Mouse (Mus musculus) right cerebral cortex, postnatal 14 days (tissue): ENCODE measurements around the gene Stat5a.

Experiments
- DNase-seq: peaks from one replicate; pipeline ENCODE4 v3.0.0; 2022

Gene Stat5a

DNA sequence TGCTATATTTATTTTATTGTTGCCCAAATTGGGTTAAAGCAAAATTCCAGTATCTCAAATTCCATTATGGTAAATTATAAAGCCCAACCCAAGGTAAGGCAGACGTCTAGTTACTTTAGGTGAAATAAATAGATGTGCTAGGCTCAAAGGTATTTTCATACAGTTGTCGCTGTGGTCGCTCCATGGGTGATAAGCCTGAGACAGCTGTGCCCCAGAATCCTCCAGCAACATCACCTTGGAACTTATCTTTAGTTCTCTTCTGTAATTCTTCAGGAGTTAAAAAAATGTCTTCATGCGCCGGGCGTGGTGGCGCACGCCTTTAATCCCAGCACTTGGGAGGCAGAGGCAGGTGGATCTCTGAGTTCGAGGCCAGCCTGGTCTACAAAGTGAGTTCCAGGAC lies 20.3 kb upstream of the Stat5a start:
- DNase-seq: no peak

DNA sequence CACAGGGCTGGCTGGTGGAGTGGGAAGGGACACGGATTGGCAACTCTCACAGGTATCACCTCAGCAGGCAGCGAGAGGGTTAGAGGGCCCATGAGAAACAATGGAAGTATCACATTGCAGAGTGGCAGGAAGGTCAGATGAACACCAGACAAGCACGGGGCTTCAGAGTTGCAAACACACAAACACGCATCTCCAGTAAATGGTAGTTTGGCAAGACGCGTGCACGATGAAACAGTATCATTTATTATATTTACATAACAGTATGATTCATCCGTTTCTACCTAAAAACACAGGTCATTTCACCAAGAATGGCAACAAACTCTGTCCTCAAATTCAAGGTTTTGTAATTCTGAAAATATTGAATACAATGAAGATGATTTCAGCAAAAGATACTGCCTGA lies 19.6 kb upstream of the Stat5a start:
- no peak for DNase-seq

DNA sequence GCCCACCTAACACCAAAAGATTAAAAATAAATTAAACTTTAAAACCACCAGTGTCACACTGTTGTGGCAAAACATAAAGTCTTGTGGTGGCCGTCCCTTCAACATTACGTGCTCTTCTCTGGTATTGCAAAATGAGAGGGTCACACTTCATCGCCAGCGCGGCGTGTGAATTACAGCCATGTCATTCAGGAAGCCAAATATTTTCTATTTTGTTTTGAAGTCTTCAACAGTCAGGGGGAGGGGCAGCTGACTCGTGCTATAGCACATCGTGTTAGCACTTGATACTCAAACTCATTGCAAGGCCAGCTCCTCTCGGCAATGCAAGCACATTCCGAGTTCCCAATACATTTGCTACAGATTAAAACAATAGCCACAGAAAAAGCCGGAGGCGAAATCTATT lies 18.3 kb upstream of the Stat5a start:
- no peak for DNase-seq

DNA sequence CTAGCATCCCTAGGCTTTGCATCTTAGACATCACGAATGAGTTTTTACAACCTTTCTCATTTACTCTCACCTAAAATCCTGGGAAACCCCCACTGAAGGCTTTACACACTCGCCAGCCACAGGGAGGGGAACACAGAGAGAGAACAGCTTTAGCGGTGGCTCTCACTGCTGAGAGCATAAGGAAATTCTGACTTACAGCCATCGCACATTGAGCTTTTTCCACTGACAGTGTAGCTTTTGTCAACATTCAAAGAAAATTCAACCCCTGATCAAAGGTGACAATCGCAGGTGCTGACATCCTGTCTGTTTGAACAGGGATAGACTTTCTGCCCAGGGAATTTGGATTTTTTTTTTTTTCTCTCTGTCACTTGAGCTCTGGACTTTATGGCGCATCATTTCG lies 17.1 kb upstream of the Stat5a start:
- DNase-seq: no peak

DNA sequence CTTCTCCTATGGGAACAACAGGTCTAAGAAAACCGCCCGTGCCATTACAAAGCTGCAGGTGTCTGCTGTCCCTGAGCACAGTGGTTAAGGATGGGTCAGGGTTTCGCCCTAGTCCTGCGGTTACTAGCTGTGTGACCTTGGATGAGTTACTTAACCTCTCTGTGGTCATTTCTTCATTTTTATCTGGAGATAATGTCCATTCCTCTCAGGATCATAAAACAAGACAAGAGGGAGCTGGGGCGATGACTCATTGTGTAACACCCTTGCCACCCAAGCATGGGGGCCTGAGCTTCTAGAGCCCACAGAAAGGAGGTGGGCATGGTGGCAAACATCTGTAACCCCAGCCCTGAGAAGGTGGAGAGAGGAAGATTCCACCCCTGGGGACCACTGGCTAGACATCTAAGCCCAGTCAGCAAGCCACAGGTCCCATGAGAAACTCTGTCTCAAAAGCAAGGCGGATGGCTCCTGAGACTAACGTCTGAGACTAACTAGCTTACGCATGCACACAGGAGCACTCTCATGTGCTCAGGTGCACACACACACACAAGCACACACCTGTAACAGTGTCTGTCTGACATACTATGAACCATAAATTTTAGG lies 16.0 kb upstream of the Stat5a start:
- no peak for DNase-seq

DNA sequence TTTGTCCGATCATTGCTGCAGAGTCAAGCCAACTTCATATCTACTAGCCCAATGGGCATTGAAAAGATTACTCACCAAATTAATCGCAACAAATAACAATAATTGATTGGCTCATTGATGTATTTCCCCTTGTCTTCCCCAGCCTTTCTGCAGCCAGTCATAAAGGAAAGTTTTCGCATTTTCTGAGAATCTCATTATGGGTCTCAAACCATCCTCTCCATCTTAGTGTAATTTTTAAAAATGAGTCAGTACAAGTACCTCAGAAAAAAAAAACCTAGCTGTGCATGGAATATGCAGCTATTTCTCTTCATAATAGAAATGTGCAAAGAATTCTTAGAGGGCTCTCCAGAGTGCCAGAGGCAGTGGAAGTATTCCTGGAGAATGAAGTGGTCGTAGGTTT lies 15.0 kb upstream of the Stat5a start:
- no peak for DNase-seq

DNA sequence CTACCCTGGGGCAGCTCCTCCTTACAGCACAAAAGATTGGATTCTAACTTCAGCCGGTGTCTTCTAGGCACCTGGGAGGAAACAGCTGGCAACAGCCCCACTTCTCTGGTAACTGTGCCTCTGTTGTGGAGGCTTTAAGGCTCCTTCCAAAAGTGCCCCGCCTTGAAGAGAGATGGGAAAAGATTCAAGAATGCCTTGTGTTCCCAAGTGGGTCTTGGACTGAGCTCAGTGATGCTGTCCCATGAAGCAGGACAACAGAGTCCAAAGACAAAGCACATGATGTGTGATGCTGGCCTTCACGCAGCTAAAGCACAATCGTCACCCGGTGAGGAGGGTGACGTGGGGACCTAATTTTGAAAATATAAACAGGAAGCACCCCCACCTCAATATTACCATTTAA lies 13.4 kb upstream of the Stat5a start:
- DNase-seq: no peak

DNA sequence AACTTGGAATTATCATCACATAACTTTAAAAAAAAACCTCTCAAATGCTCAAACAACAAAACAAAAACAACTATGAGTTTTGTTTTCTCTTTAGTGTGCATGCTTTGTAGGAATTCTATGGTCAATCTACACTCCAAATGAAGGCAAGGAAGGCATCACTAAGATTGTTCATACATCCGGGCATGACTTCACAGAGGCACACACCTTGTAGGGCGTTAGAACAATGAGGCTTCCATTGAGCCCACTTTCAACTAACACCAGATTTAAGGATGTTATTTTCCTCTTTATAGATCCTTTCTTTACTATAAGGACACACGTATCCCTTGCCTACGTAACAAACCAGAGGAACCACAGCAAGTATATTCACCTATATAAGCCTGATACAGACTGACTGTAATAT lies 11.6 kb upstream of the Stat5a start:
- no peak for DNase-seq

DNA sequence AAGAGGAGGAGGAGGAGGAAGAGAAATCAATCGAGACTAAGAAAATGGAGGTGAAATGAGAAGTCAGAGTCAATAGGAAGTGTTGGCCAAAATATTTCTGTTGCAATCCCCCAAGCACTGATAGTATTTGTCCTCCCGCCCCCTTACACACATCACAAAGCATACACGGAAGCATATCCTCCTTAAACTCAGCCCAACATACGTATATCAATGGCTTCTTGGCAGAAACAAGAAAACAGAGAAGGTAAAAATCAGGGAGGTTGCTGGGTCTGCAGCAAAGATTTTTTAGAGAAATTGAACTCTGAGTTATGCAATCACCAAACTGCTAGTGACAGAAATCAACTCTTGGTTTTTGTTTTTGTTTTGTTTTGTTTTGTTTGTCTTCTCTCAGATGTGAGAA lies 11.1 kb upstream of the Stat5a start:
- DNase-seq: no peak

DNA sequence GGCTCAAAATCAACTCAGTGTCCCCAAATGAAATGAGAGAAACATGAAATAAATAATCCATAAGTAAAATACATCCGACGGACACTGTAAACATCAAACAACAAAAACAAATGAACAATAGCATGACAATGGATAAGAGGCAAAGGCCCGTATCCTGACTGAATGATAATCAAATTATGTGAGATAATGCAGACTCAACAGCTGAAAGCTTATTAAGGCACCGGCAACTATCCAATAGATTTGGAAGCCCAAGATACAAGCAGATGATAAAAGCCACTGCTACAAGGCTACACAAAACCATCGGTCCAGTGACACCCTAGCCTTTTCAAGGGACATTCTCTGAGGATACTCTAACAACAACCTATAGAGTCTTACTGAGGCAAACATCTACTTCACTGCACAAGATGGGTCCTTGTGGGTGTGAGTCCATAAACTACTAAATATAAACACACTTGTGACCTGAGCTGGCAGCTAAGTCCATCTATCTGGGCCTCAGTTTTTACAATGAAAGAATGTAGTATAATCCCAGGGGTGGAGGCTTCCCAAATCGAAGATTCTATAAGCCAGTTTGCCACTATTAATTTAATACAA lies 10.3 kb upstream of the Stat5a start:
- DNase-seq: no peak

DNA sequence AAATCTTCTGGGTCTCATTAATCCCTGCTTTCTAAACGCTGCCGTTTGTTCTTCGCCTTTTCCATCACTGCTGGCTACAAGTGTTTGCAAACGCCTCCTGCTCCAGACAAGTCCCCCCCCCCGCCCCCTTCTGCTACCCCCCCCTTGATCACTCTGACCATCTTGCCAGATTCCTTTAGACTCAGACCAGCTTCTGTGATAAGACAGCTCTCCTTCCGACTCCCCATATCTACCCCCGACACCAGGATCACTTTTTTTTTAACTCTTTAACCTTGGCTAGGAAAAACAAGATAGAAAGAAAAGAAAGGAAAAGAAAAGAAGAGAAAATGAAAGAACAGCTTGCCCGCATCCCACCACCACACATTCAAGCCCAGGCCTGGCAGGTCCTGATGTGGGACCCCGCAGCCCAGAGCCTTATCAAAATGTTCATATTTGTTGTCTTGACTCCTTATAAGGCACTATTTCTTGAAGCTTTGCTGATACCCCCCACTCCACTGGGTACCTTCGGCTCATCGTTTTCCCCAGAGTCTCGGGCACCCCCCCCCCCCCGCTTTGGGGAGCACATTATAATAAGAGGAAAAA lies 9.6 kb upstream of the Stat5a start:
- no peak for DNase-seq

DNA sequence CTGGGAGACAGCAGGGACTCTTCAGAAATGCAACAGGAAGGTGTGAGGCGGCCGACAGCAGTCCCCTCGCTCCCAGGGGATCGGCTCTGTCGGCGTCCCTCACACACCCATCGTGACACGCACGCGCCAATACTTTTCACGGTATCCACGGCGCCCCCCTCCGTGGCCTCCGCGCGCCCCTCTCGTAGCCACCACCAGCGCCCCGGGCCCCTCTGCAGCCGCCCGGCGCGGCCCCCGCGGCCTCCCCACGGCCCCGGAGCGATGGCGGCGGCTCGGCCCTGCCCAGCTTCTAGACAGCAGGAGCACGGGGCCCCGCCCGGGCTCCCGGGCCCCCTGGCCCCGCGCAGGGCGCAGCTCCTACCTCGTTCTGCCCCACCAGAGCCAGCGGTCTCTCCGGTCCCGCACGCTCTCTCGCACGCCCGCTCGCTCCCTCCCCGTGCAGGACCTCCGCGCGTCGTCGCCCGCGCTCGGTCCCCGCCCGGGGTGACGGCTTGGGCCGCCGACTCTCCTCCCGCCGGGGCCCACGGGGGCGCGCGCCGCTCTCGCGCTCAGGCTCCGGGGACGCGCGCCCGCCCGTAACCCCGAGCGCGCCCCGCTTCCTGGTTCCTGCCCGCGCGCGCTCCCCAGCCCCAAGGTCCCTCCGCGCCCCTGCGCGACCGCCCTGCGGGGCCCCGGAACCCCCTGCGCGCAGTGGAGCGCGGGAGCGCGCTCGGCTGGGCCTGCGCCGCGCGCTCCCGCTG lies 8.9 kb upstream of the Stat5a start, which contains the start of gene Stat5b:
Stat5b (minus strand) TSS at position 687 of the 740 bp plus-strand sequence.
- DNase-seq: peak; percentile 69

DNA sequence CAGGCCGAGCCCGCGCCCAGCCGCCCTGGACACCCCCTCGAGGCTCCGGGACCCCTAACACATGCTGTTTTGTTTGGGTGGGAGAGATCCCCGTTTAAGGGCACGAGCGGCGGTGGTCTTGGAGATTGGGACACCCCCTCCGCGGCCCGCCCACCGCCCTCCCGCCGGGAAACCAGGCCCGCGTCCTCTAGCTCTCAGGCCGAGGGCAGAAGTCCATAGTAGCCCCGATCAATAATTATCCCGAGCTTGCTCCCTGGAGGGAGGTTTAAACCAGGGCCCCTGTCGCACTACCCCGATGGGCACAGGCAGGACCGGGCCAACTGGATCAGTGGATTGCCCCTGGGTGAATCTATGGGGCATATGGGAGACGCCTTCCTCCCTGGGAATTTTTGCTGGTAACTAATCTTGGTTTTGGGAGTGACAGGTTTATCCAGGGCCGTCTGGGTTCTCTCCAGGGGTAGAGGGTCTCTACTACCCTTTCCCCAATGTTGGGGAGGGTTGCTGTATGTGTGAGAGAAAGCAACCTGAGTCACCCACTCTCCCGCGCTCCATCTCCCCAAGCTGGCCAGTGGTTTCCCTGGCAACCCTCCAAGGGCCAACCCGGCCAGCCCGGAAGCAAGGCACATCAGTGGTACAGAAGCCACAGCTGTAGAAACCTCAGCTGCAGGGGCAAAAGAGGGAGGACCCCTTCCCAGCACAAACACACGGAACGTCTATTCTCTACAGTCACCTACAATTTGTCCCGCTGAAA lies 8.2 kb upstream of the Stat5a start:
- DNase-seq: peak; percentile 45

DNA sequence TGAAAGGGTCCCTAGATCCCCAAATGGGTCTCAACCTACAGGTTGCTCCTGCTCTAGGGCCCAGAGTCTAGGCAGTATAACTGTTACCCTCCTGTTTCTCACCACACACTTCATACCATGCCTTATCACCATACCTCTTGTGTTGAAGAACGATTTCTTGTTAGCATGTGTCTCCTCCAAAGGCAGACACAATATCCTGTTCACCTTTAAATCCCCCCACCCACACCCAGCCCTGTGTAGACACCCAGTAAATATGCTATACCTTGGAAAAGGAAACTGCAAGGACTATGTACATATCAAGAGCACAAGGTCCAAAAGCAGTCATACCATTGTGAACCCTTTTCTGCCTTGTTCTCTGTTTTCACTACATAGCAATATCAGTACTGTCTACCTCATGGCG lies 7.1 kb upstream of the Stat5a start:
- DNase-seq: no peak

DNA sequence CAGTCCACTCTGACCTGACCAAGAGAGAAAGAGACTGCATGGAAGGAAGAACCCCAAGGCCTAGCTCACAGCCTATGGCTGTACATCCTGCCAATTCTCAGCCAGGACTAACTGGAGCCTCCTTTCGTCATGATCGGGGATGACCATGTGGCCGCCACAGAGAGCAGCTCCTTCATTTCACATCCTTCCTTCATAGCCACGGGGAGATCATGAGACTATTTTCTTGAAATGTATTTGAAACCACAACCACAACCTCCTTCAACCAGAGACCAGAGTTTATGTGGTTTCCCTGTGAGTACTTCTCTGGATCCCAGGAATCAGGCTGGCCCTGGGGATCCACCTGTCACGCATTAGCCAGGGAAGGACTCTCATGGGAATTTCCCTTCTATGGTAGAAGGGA lies 6.1 kb upstream of the Stat5a start:
- DNase-seq: no peak

DNA sequence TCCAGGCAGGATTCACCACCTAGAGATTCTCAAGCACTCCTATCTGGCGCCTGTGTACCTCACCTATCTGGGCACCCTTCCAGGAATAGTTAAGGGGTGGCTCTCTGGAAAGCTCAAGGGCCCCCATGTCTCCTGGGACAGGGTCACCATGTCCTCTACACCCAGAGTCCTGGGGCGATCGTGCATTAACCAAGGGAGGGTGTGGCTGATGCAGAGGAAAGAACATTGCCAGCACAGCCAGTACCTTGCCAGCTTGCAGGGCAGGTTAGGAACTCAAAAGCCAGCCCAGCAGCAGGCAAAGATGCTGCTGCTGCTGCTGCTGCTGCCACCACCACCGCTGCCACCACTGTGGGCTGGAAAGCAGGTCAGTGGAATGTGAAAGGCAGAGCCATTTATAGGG lies 4.9 kb upstream of the Stat5a start:
- DNase-seq: no peak

DNA sequence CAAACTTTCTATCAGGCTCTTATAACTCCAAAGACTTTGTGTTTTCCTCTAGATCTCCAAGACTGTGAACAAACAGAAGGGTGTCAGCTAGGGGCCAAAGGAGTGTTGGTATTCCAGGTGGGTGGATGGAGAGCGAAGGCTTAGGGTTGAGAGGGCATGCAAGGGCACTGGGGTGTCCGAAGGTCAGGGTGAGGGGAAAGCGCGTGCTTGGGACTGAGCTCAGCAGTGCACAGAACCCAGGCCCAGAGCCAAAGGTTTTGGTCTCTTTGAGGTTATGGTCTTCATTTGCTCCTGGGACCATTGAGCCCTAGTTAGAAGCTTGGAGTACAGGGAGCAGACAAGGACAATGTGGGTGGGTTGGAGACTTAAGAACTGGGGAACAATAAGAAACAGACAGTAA lies 4.0 kb upstream of the Stat5a start:
- DNase-seq: no peak

DNA sequence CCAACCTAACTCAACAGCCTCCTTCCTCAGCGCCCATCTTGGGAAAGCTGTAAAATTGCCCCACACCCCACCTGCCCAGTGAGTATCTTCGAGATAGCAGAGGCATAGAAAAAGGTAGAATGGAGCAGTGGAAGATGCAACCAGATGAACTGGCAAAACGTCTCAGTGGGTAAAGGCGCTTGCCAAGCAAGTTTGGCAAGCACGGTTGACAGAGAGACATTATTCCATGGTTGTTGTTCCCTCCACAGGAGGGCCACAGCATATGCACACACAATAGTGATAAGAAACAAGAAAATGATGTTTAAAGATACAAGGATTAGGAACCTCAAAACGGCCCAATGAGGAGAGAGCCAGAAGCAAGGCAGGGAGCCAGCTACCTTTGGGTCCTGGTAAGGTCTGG lies 1.2 kb upstream of the Stat5a start:
- DNase-seq: no peak

DNA sequence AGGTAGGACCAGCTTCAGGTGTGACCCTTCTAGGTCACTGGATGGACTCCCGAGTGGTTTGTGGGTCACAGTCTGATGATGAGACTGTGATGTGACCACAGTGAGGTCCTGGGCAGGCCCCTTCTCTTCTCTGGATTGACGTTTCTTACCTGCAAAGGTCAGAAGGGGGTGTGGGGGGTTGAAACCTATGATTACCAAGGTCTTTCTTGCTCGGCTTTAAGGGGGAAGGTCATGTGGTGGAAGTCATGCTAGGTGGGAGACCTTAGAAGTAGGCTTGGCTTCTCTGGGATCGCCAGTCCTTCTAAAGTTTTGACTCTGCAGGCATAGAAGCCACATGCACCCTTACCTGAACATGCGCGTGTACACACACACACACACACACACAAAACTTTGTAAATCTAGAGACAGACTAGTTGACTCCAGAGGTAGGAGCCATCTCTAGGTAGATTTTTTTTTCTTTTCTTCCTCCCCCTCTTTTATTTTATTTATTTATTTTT lies 476 bp downstream of the Stat5a start:
- DNase-seq: no peak

DNA sequence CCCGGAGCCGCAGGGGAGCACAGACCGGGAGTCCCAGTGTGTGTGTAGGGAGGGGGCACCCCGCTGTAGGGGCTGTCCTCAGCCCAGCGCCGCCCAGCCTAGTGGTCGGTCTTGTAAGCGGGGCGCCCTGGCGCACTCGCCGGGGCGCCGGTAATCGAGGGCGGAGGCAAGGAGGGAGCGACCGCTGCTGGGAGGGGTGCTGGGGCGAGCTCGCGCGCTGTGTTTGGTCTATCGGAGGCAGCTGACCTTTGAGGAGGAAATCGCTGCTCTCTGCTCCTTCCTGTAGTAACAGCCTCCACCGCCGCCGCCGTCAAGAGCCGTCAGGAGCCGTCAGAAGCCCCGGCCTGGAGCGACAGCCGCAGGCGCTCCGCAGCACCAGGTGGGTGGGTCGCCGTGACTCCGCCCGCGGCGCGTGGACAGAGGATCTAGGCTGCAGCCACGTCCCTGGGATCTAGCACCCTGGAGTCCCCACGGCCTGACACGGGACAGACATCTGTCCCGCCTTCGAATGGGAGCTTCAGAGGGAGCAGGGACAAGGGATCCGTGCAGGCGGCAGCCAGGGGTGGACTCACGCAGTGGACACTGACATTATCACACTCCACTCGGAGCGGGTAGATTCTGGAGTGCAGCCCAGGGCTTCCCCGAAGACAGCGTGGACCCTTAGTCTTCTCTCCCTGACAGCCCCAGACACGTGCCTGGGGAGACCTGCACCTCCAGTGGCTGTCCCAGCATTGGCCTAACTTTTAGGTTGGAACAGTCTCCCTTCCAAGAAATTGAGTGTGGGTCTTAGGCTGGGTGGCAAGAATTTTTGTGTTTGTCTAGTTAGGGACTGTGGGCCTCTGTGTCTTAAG lies 1.3 kb downstream of the Stat5a start:
- DNase-seq: peak; percentile 62

DNA sequence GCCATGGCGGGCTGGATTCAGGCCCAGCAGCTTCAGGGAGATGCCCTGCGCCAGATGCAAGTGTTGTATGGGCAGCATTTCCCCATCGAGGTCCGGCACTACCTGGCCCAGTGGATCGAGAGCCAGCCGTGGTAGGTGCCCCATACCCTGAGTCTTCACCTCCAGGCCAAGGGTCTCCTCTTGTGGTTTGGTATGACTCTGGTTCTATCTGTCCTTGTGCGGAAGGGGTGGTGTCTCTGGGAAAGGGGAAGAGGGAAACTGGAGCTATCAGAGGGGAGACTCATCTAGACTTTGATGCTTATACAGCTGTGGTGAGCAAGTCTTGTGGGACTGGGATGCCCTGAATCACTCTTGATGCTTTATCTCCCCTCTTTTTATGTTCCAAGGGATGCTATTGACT lies 2.2 kb downstream of the Stat5a start:
- no peak for DNase-seq

DNA sequence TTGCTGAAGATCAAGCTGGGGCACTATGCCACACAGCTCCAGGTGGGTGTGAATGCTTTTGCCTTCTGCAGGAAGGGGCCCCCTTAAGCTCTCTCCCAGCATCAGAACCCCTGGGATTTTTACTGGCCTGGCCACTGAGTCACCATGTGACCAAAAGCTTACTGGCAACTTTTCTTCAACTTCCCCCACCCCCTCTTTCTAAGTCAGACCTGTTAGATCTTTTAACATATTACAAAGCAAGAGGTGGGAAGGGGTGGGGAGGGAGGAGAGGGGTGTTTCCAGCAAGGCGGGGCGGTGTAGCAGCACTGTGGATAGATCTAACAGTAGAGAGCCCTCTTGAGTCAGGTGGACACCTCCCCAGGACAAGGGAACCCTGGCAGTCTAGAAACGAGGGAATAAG lies 2.7 kb downstream of the Stat5a start:
- no peak for DNase-seq
